Mouse (Mus musculus) limb, embryonic 15.5 days (tissue): ENCODE measurements around the gene Scai. TPM values are rescaled to one million over a fixed set of nuclear protein-coding genes. Genes with fewer than 3 reads are reported as not detected.
A peak's percentile ranks its signal among the peaks of the same experiment; 100 is the strongest.
"Not testable (repeated sequence)": the region's sequence is repeated elsewhere in the genome, so short reads cannot be mapped to it uniquely, and the experiment has no call there.

Experiments used
- ATAC-seq: fragments of 200-750 bp; cut with Nextera tagmentation; 2 replicates; pipeline ENCODE4 v1.8.0; 2017; ENCODE audit warnings: low read depth, moderate TSS enrichment; ENCODE audit not compliant: insufficient number of reproducible peaks, low FRiP score, low TSS enrichment
- H3K27ac ChIP-seq: fragments of 300-500 bp; sonication (generic); 2 replicates; pipeline ENCODE4 v1.5.1; 2015; ENCODE audit warnings: moderate library complexity, mild to moderate bottlenecking, inconsistent platforms
- H3K27me3 ChIP-seq: fragments of 300-500 bp; sonication (generic); 2 replicates; pipeline ENCODE4 v1.6.1; 2015; ENCODE audit warnings: inconsistent platforms
- H3K36me3 ChIP-seq: fragments of 300-500 bp; sonication (generic); 2 replicates; pipeline ENCODE4 v1.6.1; 2015; ENCODE audit warnings: inconsistent platforms
- H3K4me1 ChIP-seq: fragments of 300-500 bp; sonication (generic); 2 replicates; pipeline ENCODE4 v1.6.1; 2015; ENCODE audit warnings: inconsistent platforms
- H3K4me2 ChIP-seq: fragments of 300-500 bp; sonication (generic); 2 replicates; pipeline ENCODE4 v1.6.1; 2015; ENCODE audit warnings: mild to moderate bottlenecking, inconsistent platforms
- H3K4me3 ChIP-seq: fragments of 300-500 bp; sonication (generic); 2 replicates; pipeline ENCODE4 v1.5.1; 2015; ENCODE audit warnings: mild to moderate bottlenecking, inconsistent platforms
- H3K9ac ChIP-seq: fragments of 300-500 bp; sonication (generic); 2 replicates; pipeline ENCODE4 v1.6.1; 2015; ENCODE audit warnings: inconsistent platforms
- H3K9me3 ChIP-seq: fragments of 300-500 bp; sonication (generic); 2 replicates; pipeline ENCODE4 v1.6.1; 2016; ENCODE audit warnings: inconsistent platforms
- WGBS: fragments of 180-500 bp; shearing (Covaris S2); methylation state at CpG from one replicate; pipeline ENCODE4 v1.1.7; 2015; 5-methylcytosine and 5-hydroxymethylcytosine counted together
- polyA plus RNA-seq: library from polyadenylated mRNA; unstranded; fragments of >200 nt; fragmentation: Nextera tagmentation; extraction: Ambion mirVana; gene quantifications from 2 replicates; pipeline ENCODE4 v1.2.1, GENCODE M21; 2015

Gene Scai
- 9.3 and 11.7 TPM in 2 replicates for polyA plus RNA-seq

GRCm38 (mm10) chr2:39190561-39191056 is at the start of gene Scai:
Gene Scai, minus strand, starts transcription at chr2:39190734.
- Histone ChIP-seq H3K9ac (peak within 1 kb of the TSS; percentile 89), H3K4me3 (peak within 1 kb of the TSS; percentile 96), H3K27ac (peak within 1 kb of the TSS; percentile 97), H3K9me3 (no peaks in the 10 kb centered on the region), H3K4me2 (peak within 1 kb of the TSS; percentile 73), H3K36me3 (peaks cover 5% of the 10 kb centered on the region; the same call in 1 of the 2 replicates), H3K27me3 (no peaks in the 10 kb centered on the region), H3K4me1 (peaks cover 14% of the 10 kb centered on the region)
- ATAC-seq = peak; percentile 100
- WGBS = under 1% methylated on average over 41 of the region's 41 CpGs

GRCm38 (mm10) chr2:39226731-39227130 is 36.2 kb upstream of the Scai start:
- no peak for ATAC-seq

GRCm38 (mm10) chr2:39226019-39226640 is 35.6 kb upstream of the Scai start, which contains the start of gene Ppp6c:
Gene Ppp6c, minus strand, starts transcription at chr2:39226451.
- Histone ChIP-seq H3K27ac (peak within 1 kb of the TSS; percentile 96), H3K27me3 (no peaks in the 10 kb centered on the region), H3K9me3 (no peaks in the 10 kb centered on the region), H3K36me3 (no peaks in the 10 kb centered on the region), H3K4me1 (peaks cover 5% of the 10 kb centered on the region; the same call in 1 of the 2 replicates), H3K9ac (peak within 1 kb of the TSS; percentile 84), H3K4me2 (peak within 1 kb of the TSS; percentile 51), H3K4me3 (peak within 1 kb of the TSS; percentile 87)
- ATAC-seq = peak; percentile 97
- under 1% methylated on average over 55 of the region's 56 CpGs for WGBS

More at GRCm38 (mm10) chr2:39226731-39227130, 36.2 kb upstream of the Scai start:
- Histone ChIP-seq H3K9ac (no peak overlapping the region), H3K4me1 (peaks cover 5% of the 10 kb centered on the region; the same call in 1 of the 2 replicates), H3K27ac (peak overlapping the region; percentile 96), H3K9me3 (no peaks in the 10 kb centered on the region), H3K36me3 (no peaks in the 10 kb centered on the region), H3K4me2 (peak overlapping the region; percentile 51), H3K4me3 (peak overlapping the region; percentile 87), H3K27me3 (no peaks in the 10 kb centered on the region)
- 31% methylated on average over 3 of the region's 3 CpGs for WGBS

- not testable (repeated sequence) for ATAC-seq, H3K27me3 ChIP-seq, H3K9me3 ChIP-seq, H3K4me1 ChIP-seq, H3K36me3 ChIP-seq
- Histone ChIP-seq H3K9ac (peak overlapping the region; percentile 84), H3K4me2 (peak overlapping the region; percentile 51), H3K27ac (peak overlapping the region; percentile 96), H3K4me3 (peak overlapping the region; percentile 87)
- 3% methylated on average over 32 of the region's 36 CpGs for WGBS
Observed at GRCm38 (mm10) chr2:39225331-39226018, 34.9 kb upstream of the Scai start.

- H3K27me3 ChIP-seq = no peaks in the 10 kb centered on the region
- ATAC-seq = no peak
- no peaks in the 10 kb centered on the region for H3K9me3 ChIP-seq
- no peak overlapping the region for H3K27ac ChIP-seq
- H3K4me2 ChIP-seq = peak overlapping the region; percentile 51
- no peaks in the 10 kb centered on the region for H3K36me3 ChIP-seq
- H3K4me1 ChIP-seq = peaks cover 5% of the 10 kb centered on the region; the same call in 1 of the 2 replicates
- peak overlapping the region; percentile 87; the same call in 1 of the 2 replicates for H3K4me3 ChIP-seq
- no peak overlapping the region for H3K9ac ChIP-seq
Observed at GRCm38 (mm10) chr2:39224621-39225020, 34.1 kb upstream of the Scai start.

- H3K4me2 ChIP-seq = no peak overlapping the region
- 93% methylated on average over 6 of the region's 6 CpGs for WGBS
- H3K4me1 ChIP-seq = peaks cover 18% of the 10 kb centered on the region; the same call in 1 of the 2 replicates
- no peaks in the 10 kb centered on the region for H3K36me3 ChIP-seq
- H3K27me3 ChIP-seq = no peaks in the 10 kb centered on the region
- no peak overlapping the region for H3K4me3 ChIP-seq
- no peak overlapping the region for H3K9ac ChIP-seq
- ATAC-seq = no peak
- no peaks in the 10 kb centered on the region for H3K9me3 ChIP-seq
- no peak overlapping the region for H3K27ac ChIP-seq
Observed at GRCm38 (mm10) chr2:39220010-39220409, 29.5 kb upstream of the Scai start.

- Histone ChIP-seq H3K9me3 (no peaks in the 10 kb centered on the region), H3K4me1 (peaks cover 20% of the 10 kb centered on the region; the same call in 1 of the 2 replicates), H3K9ac (no peak overlapping the region), H3K27me3 (no peaks in the 10 kb centered on the region), H3K4me3 (no peak overlapping the region), H3K36me3 (no peaks in the 10 kb centered on the region), H3K4me2 (no peak overlapping the region), H3K27ac (no peak overlapping the region)
- no peak for ATAC-seq
- WGBS = 92% methylated on average over 3 of the region's 3 CpGs
Observed at GRCm38 (mm10) chr2:39219034-39219433, 28.5 kb upstream of the Scai start.

GRCm38 (mm10) chr2:39217150-39217549 is 26.6 kb upstream of the Scai start:
- Histone ChIP-seq H3K4me3 (no peak overlapping the region), H3K27me3 (no peaks in the 10 kb centered on the region), H3K36me3 (no peaks in the 10 kb centered on the region), H3K9ac (no peak overlapping the region), H3K9me3 (no peaks in the 10 kb centered on the region), H3K27ac (no peak overlapping the region), H3K4me2 (no peak overlapping the region), H3K4me1 (peaks cover 22% of the 10 kb centered on the region; the same call in 1 of the 2 replicates)
- WGBS = 92% methylated on average over 4 of the region's 4 CpGs
- no peak for ATAC-seq

GRCm38 (mm10) chr2:39210738-39211137 is 20.2 kb upstream of the Scai start:
- Histone ChIP-seq H3K9me3 (no peaks in the 10 kb centered on the region), H3K27ac (no peak overlapping the region), H3K4me3 (no peak overlapping the region), H3K27me3 (no peaks in the 10 kb centered on the region), H3K9ac (no peak overlapping the region), H3K36me3 (peaks cover 9% of the 10 kb centered on the region; the same call in 1 of the 2 replicates), H3K4me1 (peaks cover 12% of the 10 kb centered on the region; the same call in 1 of the 2 replicates), H3K4me2 (no peak overlapping the region)
- no peak for ATAC-seq
- 92% methylated on average over 4 of the region's 4 CpGs for WGBS

- Histone ChIP-seq H3K4me3 (no peak overlapping the region), H3K27me3 (no peaks in the 10 kb centered on the region), H3K4me1 (no peaks in the 10 kb centered on the region), H3K9ac (no peak overlapping the region), H3K36me3 (peaks cover 29% of the 10 kb centered on the region), H3K27ac (no peak overlapping the region), H3K4me2 (no peak overlapping the region), H3K9me3 (no peaks in the 10 kb centered on the region)
- ATAC-seq = no peak
- 95% methylated on average over 2 of the region's 2 CpGs for WGBS
Observed at GRCm38 (mm10) chr2:39203359-39203758, 12.8 kb upstream of the Scai start.

- Histone ChIP-seq H3K27ac (no peak overlapping the region), H3K4me1 (peaks cover 5% of the 10 kb centered on the region; the same call in 1 of the 2 replicates), H3K36me3 (peaks cover 11% of the 10 kb centered on the region), H3K9ac (no peak overlapping the region), H3K4me2 (no peak overlapping the region), H3K27me3 (no peaks in the 10 kb centered on the region), H3K9me3 (no peaks in the 10 kb centered on the region), H3K4me3 (no peak overlapping the region)
- WGBS = 96% methylated on average over 2 of the region's 2 CpGs
- no peak for ATAC-seq
Observed at GRCm38 (mm10) chr2:39194809-39195208, 4.3 kb upstream of the Scai start.
